Mouse (Mus musculus) neutrophil, adult 65 days (primary cell): ENCODE results near the gene Figla. TPM values are rescaled to one million over a fixed set of nuclear protein-coding genes. Genes with fewer than 3 reads are reported as not detected.

Experiments used
- total RNA-seq: library from RNA; stranded (reverse); gene quantifications from 2 replicates; pipeline ENCODE4 v1.2.4, GENCODE M21; 2023

Gene Figla
- total RNA-seq: not detected in 2 replicates

GRCm38 (mm10) chr6:86015871-86016270, at the start of gene Figla:
Gene Figla, plus strand, starts transcription at chr6:86016171.

GRCm38 (mm10) chr6:86028601-86029322, 12.8 kb downstream of the Figla start, which contains the start of gene Add2:
Gene Add2, plus strand, starts transcription at chr6:86028681.

Other genes with a start within 250 kb of the Figla start
- not detected in 2 replicates for gene Nat8f6, start 195.2 kb upstream of the Figla start, total RNA-seq
- not detected in 2 replicates for gene Nat8f5, start 195.2 kb upstream of the Figla start, total RNA-seq
- not detected in 2 replicates for gene Nat8, start 184.1 kb upstream of the Figla start, total RNA-seq
- gene Nat8f2, start 147.0 kb upstream of the Figla start, total RNA-seq: not detected in 2 replicates
- 0.32 and 0.59 TPM in 2 replicates for gene Nat8f4, start 111.3 kb upstream of the Figla start, total RNA-seq
- gene Tprkb, start 104.3 kb upstream of the Figla start, total RNA-seq: 6.8 TPM in 2 replicates
- 0.93 and 1.7 TPM in 2 replicates for gene Nat8f1, start 100.5 kb upstream of the Figla start, total RNA-seq
- 148 and 168 TPM in 2 replicates for gene Dusp11, start 54.5 kb upstream of the Figla start, total RNA-seq
- 1.2 and 2.7 TPM in 2 replicates for gene Add2, start 12.5 kb downstream of the Figla start, total RNA-seq
- gene Tgfa, start 179.1 kb downstream of the Figla start, total RNA-seq: not detected in 2 replicates